Mouse (Mus musculus) layer of hippocampus, adult 18-20 months (tissue): Measurements from ENCODE around the gene Mst1r. TPM values are rescaled to one million over a fixed set of nuclear protein-coding genes. Genes with fewer than 3 reads are reported as not detected.
A peak's percentile ranks its signal among the peaks of the same experiment; 100 is the strongest.

Experiments used
- DNase-seq, 2 experiments: peaks; one replicate each; pipeline ENCODE4 v3.0.0; 2022; ENCODE audit warnings: low spot score in 2 of 2
- total RNA-seq, 2 experiments: library from RNA; stranded (reverse); gene quantifications; 2 replicates each; pipeline ENCODE4 v1.2.3; 2021

Mst1r gene
- total RNA-seq, 2 experiments from 2014 or later, result 1.9 TPM

DNA sequence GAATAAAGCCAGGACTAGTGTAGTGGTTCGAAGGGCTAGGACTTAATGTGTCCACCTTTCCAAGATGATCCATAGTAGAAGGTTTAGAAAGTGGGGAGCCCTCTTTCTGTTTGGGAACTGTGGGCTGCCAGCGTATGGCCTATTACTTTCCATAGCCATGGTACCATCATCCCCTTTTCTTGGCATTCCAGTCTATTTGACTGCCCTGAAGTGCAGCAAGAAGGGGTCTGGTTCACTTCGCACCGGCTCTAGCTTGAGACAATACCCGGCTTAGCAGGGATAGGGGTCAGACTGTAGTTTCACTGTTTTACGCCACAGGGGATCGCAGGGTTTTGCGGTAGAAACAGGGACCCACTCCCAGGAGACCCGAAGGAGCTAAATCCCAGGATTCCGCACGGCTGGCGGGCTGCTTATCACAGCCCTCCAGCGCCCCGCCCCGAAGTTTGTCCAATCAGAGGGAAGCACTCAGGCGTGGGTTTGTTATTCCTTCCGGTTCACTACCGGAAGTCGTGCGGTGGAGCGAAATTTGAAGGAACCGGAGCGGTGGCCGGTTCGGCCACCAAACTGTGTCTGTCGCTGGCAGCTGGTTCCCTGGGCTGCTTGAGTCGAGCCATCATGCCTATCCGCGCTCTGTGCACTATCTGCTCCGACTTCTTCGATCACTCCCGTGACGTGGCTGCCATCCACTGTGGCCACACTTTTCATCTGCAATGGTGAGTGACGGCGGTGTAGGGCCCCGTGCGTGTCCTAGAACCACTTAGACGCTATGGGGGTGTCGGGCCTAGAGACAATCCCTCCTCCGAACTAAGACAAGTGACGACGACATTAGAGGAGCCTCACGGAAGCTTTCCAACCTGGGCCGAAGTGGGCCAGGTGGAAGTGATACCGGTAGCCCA is 44.0 kb downstream of the Mst1r start:
- peak; percentile 87 to 92 for DNase-seq

DNA sequence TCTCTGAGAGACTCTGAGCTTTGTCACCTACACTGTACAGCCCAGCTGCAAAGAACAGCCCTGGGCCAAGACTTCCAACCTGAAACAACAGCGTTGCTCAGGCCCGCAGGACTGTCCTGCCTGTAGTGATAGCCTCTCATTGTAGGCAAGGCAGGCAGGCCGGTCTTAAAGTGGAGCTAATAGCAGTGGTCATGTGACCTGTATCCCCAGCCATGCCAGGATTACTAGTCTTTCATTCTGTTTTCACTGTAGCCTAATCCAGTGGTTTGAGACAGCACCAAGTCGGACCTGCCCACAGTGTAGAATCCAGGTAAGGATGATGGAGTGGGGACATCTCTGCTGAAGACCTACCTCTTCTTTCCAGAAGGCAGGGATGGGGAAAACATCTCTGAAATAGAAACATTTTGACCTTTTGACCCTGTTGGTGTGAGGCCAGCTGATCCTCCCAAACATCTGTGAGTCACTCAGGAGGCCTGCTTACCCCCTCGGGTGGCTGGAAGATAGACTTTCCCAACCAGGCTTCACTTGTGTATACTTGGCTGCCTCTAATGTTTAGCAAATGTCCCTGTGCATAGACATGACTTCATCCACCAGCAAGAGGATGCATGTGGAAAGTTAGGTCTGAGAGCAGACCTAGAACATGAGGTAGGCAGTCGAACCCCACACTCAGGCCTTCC is 49.1 kb downstream of the Mst1r start:
- DNase-seq, result no peak

DNA sequence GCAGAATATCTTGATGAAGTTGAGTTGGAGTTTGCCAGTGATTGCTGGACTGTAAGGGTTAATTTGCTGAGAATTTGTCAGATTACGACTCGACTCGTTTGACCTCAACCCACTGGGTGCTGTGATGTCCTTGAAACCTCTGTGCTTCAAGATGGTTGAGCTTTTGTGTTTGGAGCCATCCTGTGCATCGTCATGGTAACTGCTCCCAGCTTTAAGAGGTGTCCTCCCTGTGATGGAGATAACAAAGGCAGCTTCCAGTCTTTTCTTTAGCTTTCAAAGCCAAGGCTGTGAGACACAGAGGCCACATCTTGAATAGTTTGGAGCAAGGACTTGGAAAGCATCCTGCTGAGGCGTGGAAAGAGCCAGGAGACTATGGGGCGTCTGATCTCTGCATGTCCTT is 50.5 kb downstream of the Mst1r start:
- DNase-seq, result no peak

DNA sequence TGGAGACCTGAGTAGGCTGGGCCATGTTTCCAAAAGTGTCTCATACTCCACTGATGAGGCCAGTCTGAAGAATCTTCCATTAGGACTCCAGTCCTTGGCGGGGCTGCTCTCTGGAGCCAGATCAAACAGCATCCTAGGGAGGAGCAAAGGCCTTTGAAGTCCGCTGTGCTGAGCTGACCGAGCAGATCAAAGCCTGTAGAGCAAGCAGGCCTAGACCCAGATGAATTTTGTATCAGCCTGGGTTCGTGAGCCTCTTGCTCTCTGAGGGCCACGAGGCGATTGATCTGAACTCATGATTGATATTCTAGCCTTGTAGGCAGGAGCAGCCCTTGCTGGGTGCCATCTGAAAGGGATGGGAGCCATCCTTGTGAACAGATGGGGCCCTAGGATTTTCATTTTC is 53.2 kb downstream of the Mst1r start:
- no peak for DNase-seq

DNA sequence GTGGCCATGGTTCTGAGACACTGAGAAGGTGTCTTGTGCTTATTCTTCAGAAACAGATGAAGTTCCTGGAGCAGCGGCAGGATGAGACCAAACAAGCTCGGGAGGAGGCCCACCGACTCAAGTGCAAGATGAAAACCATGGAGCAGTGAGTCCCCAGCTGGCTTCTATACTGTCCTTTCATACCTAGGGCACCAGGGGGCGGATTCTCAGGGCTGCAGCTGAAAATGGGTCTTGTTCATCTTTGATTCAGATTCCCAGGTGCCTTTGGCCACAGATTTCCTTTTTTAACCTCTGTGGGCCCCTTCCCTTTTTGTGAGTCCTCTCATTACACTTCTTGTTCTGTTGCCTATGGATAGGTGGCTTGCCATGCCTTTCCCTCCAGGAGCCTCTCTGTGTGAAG is 54.3 kb downstream of the Mst1r start:
- no peak for DNase-seq

DNA sequence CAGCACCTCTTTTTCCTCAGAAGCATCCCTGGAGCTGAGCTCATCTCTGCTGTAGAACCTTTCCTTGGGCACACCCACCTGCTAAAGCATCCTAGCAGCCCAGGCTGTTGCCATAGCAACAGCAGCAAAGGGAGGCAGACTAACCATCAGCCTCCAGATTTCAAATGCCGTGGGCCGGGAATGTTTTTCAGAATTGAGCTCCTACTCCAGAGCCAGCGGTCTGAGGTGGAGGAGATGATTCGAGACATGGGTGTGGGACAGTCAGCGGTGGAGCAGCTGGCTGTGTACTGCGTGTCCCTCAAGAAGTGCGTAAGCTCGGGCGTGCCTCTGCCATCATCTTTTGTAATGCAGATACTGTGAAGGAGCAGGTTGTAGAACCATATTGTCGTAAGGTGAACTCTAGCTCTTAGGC is 54.7 kb downstream of the Mst1r start:
- peak; percentile 84 to 89 for DNase-seq

DNA sequence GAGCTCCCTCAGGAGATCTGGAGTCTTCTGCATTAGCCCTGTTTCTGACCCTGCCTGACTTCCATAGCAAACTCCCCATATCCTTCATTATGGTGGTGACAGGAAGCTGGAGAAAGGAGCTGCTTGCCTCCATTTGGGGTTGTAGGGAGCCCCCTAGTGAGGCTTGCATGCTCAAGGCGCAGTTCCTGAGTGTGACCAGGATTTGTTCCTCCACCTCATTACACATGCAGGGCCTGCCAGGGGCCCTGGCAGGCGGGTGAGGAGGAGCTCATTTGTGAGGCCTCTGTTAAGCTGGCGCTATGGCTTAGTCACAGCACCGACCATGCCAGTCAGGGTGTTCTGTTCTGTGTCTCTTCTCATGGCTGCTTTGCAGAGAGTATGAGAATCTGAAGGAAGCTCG is 55.2 kb downstream of the Mst1r start:
- DNase-seq, result peak; percentile 74 to 87

DNA sequence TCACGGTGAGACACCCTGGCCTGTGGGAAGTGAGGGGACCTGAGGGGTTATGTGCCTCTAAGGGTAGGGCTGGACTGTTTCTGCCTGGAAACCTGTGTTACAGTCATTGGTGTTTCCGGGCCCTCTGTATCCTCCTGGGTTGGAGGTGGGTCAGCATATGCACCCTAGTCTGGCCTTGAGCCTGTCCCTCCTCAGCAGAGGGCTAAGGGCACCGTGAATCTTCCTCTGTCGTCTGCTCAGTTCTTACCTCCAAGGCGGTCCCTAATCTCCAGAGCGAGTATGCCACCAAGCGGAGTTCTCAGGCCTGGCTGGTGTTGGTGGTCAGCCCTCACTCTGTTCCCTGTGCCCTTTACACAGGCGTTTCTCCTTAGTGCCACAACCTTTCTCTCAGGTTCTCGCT is 56.2 kb downstream of the Mst1r start:
- no peak for DNase-seq

DNA sequence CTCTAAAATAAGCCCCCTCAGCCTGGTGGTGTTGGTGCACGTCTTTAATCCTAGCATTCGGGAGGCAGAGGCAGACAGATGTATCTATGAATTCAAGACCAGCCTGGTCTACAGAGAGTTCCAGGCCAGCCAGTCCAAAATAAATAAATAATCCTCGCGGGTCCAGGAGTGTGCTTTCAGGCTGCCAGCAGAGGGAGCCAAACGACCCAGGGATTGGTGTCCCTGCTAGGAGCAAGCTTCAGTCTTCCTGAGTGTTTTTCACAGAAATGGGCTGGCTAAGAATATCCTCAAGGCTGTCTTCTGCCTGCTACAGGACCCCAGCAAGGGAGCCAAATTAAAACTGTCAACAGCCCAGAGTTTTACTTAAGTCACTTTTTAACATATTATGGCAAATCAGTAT is 57.0 kb downstream of the Mst1r start:
- peak in 1 of 2 experiments; percentile 87 for DNase-seq

DNA sequence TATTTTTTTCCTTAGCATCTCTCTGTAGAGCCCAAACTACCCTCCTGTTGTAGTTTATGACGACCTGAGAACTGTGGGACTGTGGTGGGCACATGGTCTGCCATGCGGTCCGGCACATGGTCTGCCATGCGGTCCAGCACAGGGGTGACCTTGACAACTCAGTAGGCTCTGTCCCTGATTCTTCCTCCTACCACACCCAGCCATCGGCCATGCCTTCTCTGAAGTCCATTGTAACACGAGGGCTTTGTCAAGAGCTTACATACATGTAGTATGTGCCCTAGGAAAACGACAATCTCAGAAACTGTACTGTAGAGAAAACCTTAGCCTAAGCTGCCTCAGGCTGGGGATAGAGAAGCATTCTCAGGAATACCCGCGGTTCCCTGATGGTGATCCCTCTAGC is 58.0 kb downstream of the Mst1r start:
- no peak for DNase-seq

DNA sequence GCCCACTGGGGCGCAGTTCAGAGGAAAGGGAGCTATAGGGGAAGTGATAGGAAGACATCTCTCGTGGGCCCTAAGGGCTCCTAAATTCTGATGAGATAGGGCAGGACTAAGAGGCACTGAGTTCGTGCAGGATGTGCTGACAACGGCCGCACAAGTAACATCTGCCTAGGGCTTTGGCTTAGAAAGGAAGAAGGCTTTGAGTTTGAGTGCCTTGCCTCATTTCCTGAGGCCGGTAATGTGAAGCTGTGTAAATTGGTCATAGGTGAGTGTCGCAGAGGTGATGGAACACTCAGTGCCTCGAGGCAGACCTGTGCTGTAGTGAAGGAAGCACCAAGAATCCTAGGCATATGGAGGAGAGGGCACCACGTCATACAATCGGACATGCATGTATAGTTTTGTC is 60.0 kb downstream of the Mst1r start:
- no peak for DNase-seq

DNA sequence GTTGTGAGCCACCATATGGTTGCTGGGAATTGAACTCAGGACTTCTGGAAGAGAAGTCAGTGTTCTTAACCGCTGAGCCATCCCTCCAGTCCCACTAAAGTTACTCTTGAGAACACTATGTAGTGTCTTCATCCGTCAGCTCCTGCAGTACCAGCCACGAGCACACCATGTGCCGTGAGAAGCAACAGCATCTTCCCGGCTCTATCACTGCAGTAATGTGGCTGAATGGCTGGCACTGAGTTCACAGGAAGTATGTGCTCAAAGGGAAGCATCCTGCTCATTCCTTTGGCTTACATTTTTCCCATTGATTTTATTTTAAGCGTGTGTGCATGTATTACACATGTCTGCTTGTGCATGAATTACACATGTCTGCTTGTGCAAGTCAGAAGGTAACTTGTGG is 60.8 kb downstream of the Mst1r start:
- no peak for DNase-seq

DNA sequence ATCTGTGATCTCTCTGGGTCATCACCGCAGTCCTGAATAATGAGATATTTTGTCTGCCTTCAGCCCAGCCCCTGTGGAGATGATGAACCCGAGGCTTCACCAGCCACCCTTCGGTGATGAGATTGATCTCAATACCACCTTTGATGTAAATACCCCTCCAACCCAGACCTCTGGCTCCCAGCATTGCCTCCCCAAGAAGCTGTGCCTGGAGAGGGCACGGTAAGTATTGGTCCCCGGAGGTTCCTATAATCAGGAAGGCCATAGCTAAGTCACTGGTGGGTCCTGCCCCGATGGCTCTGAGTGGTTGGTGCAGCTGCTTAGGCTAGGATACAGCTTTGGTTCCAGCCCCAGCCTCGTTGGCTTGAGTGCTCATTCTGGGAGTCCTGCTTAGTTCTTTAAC is 61.9 kb downstream of the Mst1r start:
- DNase-seq, result no peak

Other genes with a start within 250 kb of the Mst1r start
- gene Slc38a3, start 237.3 kb upstream of the Mst1r start, total RNA-seq, result 10 to 100 TPM; 57.8 to 62.6 TPM
- not detected for gene Gnat1, start 227.2 kb upstream of the Mst1r start, total RNA-seq
- 1 to 10 TPM; 2.8 to 5.9 TPM for gene Sema3f, start 196.4 kb upstream of the Mst1r start, total RNA-seq
- gene Rbm5, start 135.9 kb upstream of the Mst1r start, total RNA-seq, result 100 to 1,000 TPM; 126 to 142 TPM
- 10 to 100 TPM; 52.3 to 59.6 TPM for gene Rbm6, start 33.6 kb upstream of the Mst1r start, total RNA-seq
- 10 to 100 TPM; 25.9 to 27.4 TPM for gene Mon1a, start 18.7 kb upstream of the Mst1r start, total RNA-seq
- not detected for gene Actl11, start 21.6 kb downstream of the Mst1r start, total RNA-seq
- 100 to 1,000 TPM; 554 to 575 TPM for gene Camkv, start 28.8 kb downstream of the Mst1r start, total RNA-seq
- gene Traip, start 43.3 kb downstream of the Mst1r start, total RNA-seq, result 10 to 100 TPM; 17.1 to 18.9 TPM
- 1 to 10 TPM; 5.1 to 5.9 TPM for gene Uba7, start 68.6 kb downstream of the Mst1r start, total RNA-seq
- gene Gm20661, start 76.2 kb downstream of the Mst1r start, total RNA-seq, result 1 to 10 TPM; 2.0 TPM
- 10 to 100 TPM; 10.7 to 14.7 TPM for gene Inka1, start 79.0 kb downstream of the Mst1r start, total RNA-seq
- 1 to 10 TPM; 4.4 to 6.9 TPM for gene Cdhr4, start 85.6 kb downstream of the Mst1r start, total RNA-seq
- 1 to 10 TPM; 2.5 to 5.5 TPM for gene Gm20662, start 89.5 kb downstream of the Mst1r start, total RNA-seq
- gene Ip6k1, start 95.6 kb downstream of the Mst1r start, total RNA-seq, result 100 to 1,000 TPM; 241 to 243 TPM
- gene Gmppb, start 142.4 kb downstream of the Mst1r start, total RNA-seq, result 10 to 100 TPM; 15.5 to 17.2 TPM
- gene Amigo3, start 146.3 kb downstream of the Mst1r start, total RNA-seq, result 1 to 10 TPM; 2.3 to 2.5 TPM
- not detected for gene Mst1, start 173.6 kb downstream of the Mst1r start, total RNA-seq
- gene Rnf123, start 176.5 kb downstream of the Mst1r start, total RNA-seq, result 100 to 1,000 TPM in 1 of 2 experiments, 10 to 100 TPM in 1; 87.8 to 104 TPM
- 10 to 100 TPM; 27.0 to 35.7 TPM for gene Apeh, start 187.7 kb downstream of the Mst1r start, total RNA-seq